Mouse (Mus musculus) forebrain, embryonic 12.5 days (tissue): ENCODE data around the gene Rln1. TPM values are rescaled to one million over a fixed set of nuclear protein-coding genes. Genes with fewer than 3 reads are reported as not detected.

Experiments used
- ATAC-seq: fragments of 200-750 bp; cut with Nextera tagmentation; 2 replicates; pipeline ENCODE4 v1.8.0; 2017; ENCODE audit warnings: moderate TSS enrichment; ENCODE audit not compliant: low FRiP score
- H3K27ac ChIP-seq: fragments of 300-500 bp; sonication (generic); 2 replicates; pipeline ENCODE4 v1.5.1; 2016; ENCODE audit warnings: mild to moderate bottlenecking
- H3K27me3 ChIP-seq: fragments of 300-500 bp; sonication (generic); 2 replicates; pipeline ENCODE4 v1.6.1; 2016; ENCODE audit warnings: mild to moderate bottlenecking
- H3K36me3 ChIP-seq: fragments of 300-500 bp; sonication (generic); replicated peaks from 2 replicates; pipeline ENCODE4 v1.6.1; 2016; ENCODE audit warnings: mild to moderate bottlenecking
- H3K4me1 ChIP-seq: fragments of 300-500 bp; sonication (generic); 2 replicates; pipeline ENCODE4 v1.6.1; 2016
- H3K4me2 ChIP-seq: fragments of 300-500 bp; sonication (generic); 2 replicates; pipeline ENCODE4 v1.6.1; 2016; ENCODE audit warnings: mild to moderate bottlenecking, moderate library complexity
- H3K4me3 ChIP-seq: fragments of 300-500 bp; sonication (generic); replicated peaks from 2 replicates; pipeline ENCODE4 v1.5.1; 2016; ENCODE audit warnings: mild to moderate bottlenecking
- H3K9ac ChIP-seq: fragments of 300-500 bp; sonication (generic); 2 replicates; pipeline ENCODE4 v1.6.1; 2016; ENCODE audit warnings: mild to moderate bottlenecking
- H3K9me3 ChIP-seq: fragments of 300-500 bp; sonication (generic); 2 replicates; pipeline ENCODE4 v1.6.1; 2016
- WGBS: fragments of 180-500 bp; shearing (Covaris S2); methylation state at CpG from one replicate; pipeline ENCODE4 v1.1.7; 2016; 5-methylcytosine and 5-hydroxymethylcytosine counted together
- polyA plus RNA-seq: library from polyadenylated mRNA; unstranded; fragments of >200 nt; fragmentation: Nextera tagmentation; extraction: Ambion mirVana; gene quantifications from 2 replicates; pipeline ENCODE4 v1.2.1, GENCODE M21; 2016

The Rln1 gene
- polyA plus RNA-seq, 1 experiment from 2014 or later, result 1.00 TPM

GRCm38 (mm10) chr19:29323416-29324049, 10.9 kb downstream of the Rln1 start:
- H3K27ac ChIP-seq, result no peak overlapping the region
- H3K9me3 ChIP-seq, result no peaks in the 10 kb centered on the region
- no peak overlapping the region for H3K9ac ChIP-seq
- H3K4me1 ChIP-seq, result 0 out of 2 replicates have a peak, but pooled peaks cover 5% of the 10 kb centered on the region
- H3K4me2 ChIP-seq, result no peak overlapping the region
- 79% methylated on average over 8 of the region's 8 CpGs for WGBS
- no peak for ATAC-seq
- peaks cover 6% of the 10 kb centered on the region; the same call in 1 of the 2 replicates for H3K27me3 ChIP-seq
- no peaks in the 10 kb centered on the region for H3K36me3 ChIP-seq
- H3K4me3 ChIP-seq, result no peak overlapping the region

GRCm38 (mm10) chr19:29312661-29313060, 21.8 kb downstream of the Rln1 start:
- 57% methylated on average over 7 of the region's 7 CpGs for WGBS
- Histone ChIP-seq H3K4me3 (no peak overlapping the region), H3K4me2 (no peak overlapping the region), H3K4me1 (no peaks in the 10 kb centered on the region), H3K36me3 (peaks cover 32% of the 10 kb centered on the region), H3K27ac (no peak overlapping the region), H3K9me3 (peaks cover 9% of the 10 kb centered on the region), H3K9ac (no peak overlapping the region), H3K27me3 (no peaks in the 10 kb centered on the region)
- no peak for ATAC-seq

DNA sequence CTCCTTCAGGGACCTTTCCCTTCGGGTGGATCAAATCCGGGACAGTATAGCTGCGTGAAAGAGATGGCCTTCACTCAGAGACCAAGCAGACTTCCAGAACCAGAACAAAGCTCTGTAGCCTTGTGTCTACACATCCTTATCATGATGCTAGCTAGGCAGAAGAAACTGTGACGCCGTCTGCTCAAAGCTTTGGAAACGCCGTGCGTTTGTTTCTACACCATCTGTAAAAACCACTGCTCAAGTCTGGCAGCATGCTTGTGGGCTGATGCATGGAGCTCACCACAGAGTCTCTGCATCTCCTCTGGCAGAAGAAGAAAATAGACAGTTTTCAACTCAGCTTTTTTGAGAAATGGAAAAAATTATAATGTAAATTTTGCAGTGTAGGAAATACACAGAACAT, 22.7 kb downstream of the Rln1 start:
- peaks cover 32% of the 10 kb centered on the region for H3K36me3 ChIP-seq
- H3K9me3 ChIP-seq, result peaks cover 8% of the 10 kb centered on the region
- H3K9ac ChIP-seq, result no peak overlapping the region
- no peaks in the 10 kb centered on the region for H3K27me3 ChIP-seq
- no peak overlapping the region for H3K4me2 ChIP-seq
- H3K4me1 ChIP-seq, result peaks cover 6% of the 10 kb centered on the region
- no peak overlapping the region for H3K4me3 ChIP-seq
- 92% methylated on average over 8 of the region's 8 CpGs for WGBS
- ATAC-seq, result no peak
- H3K27ac ChIP-seq, result no peak overlapping the region

- Histone ChIP-seq H3K4me1 (peaks cover 6% of the 10 kb centered on the region), H3K27me3 (no peaks in the 10 kb centered on the region), H3K4me2 (no peak overlapping the region), H3K36me3 (peaks cover 28% of the 10 kb centered on the region), H3K27ac (no peak overlapping the region), H3K9ac (no peak overlapping the region), H3K4me3 (no peak overlapping the region), H3K9me3 (no peaks in the 10 kb centered on the region)
- ATAC-seq, result no peak
These were observed 25.6 kb downstream of the Rln1 start for GRCm38 (mm10) chr19:29308832-29309231.

- Histone ChIP-seq H3K4me3 (no peak overlapping the region), H3K27me3 (no peaks in the 10 kb centered on the region), H3K9ac (no peak overlapping the region), H3K9me3 (no peaks in the 10 kb centered on the region), H3K4me2 (no peak overlapping the region), H3K36me3 (peaks cover 32% of the 10 kb centered on the region), H3K27ac (no peak overlapping the region), H3K4me1 (peaks cover 1% of the 10 kb centered on the region; the same call in 1 of the 2 replicates)
- 90% methylated on average over 2 of the region's 2 CpGs for WGBS
- no peak for ATAC-seq
These were observed 32.4 kb downstream of the Rln1 start for GRCm38 (mm10) chr19:29302119-29302518.

DNA sequence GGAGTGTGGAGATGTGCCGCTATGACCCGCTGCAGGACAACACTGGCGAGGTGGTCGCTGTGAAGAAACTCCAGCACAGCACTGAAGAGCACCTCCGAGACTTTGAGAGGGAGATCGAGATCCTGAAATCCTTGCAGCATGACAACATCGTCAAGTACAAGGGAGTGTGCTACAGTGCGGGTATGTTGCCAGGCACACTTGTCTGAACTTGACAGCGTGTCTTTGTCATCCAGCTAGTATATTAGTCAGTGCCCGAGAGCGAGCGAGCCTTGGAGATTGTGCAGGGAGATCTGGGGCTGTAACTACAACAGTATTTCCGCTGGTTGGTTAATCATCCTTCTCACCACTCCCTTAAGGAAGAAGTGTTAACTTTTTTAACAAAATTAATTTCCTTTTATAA, 33.6 kb downstream of the Rln1 start:
- H3K9me3 ChIP-seq, result no peaks in the 10 kb centered on the region
- no peaks in the 10 kb centered on the region for H3K27me3 ChIP-seq
- no peak overlapping the region for H3K9ac ChIP-seq
- H3K4me1 ChIP-seq, result no peaks in the 10 kb centered on the region
- H3K4me2 ChIP-seq, result no peak overlapping the region
- no peak for ATAC-seq
- H3K27ac ChIP-seq, result no peak overlapping the region
- no peak overlapping the region for H3K4me3 ChIP-seq
- 92% methylated on average over 13 of the region's 13 CpGs for WGBS
- H3K36me3 ChIP-seq, result peaks cover 35% of the 10 kb centered on the region

DNA sequence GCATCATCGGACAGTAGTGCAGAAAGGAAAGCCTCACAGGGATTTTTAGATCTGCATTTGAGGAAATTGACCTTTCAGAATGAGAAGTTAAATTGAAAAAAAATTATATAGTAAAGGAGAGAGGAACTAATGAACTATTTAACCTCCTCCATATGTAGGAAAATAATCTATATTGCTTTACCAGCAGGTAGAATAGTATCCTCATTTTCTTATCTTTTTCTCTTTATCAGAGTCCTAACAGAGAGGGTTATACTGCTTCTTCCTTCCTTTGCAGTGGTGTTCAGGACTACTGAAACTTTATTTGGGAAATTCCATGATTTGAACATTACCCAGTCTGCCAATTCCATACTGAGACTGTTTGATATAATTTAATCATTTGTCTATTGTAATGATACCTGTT, 37.1 kb downstream of the Rln1 start:
- no peak for ATAC-seq
- Histone ChIP-seq H3K4me1 (no peaks in the 10 kb centered on the region), H3K27ac (no peak overlapping the region), H3K4me3 (no peak overlapping the region), H3K27me3 (no peaks in the 10 kb centered on the region), H3K36me3 (peaks cover 37% of the 10 kb centered on the region), H3K9me3 (no peaks in the 10 kb centered on the region), H3K9ac (no peak overlapping the region), H3K4me2 (no peak overlapping the region)
- WGBS, result 100% methylated on average over 1 of the region's 1 CpGs

- no peak for ATAC-seq
- no peak overlapping the region for H3K9ac ChIP-seq
These were observed 38.3 kb downstream of the Rln1 start for GRCm38 (mm10) chr19:29296166-29296565.

DNA sequence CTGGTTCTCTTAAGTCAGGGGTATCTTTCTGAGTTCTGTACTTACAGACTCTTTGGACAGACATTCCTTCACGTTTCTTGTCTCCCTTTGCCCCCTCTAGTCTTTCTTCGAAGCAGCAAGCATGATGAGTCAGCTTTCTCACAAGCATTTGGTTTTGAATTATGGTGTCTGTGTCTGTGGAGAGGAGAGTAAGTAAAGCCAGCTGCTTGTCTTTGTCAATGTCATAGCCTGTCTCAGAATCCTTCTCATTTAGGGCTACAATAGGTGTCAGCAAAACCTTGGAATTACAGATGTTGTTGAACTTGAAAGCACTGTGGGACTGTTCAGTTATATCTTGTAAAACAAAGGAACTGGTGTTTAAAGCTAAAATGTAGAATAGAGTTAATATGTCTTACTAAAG, 39.7 kb downstream of the Rln1 start:
- H3K4me2 ChIP-seq, result no peak overlapping the region

More at GRCm38 (mm10) chr19:29296166-29296565, 38.3 kb downstream of the Rln1 start:
- Histone ChIP-seq H3K4me2 (no peak overlapping the region), H3K4me3 (no peak overlapping the region), H3K27ac (no peak overlapping the region), H3K4me1 (no peaks in the 10 kb centered on the region), H3K36me3 (peaks cover 43% of the 10 kb centered on the region), H3K27me3 (no peaks in the 10 kb centered on the region), H3K9me3 (no peaks in the 10 kb centered on the region)

GRCm38 (mm10) chr19:29292546-29292945, 41.9 kb downstream of the Rln1 start:
- Histone ChIP-seq H3K36me3 (peaks cover 27% of the 10 kb centered on the region), H3K4me1 (no peaks in the 10 kb centered on the region), H3K27ac (no peak overlapping the region), H3K9ac (no peak overlapping the region), H3K27me3 (no peaks in the 10 kb centered on the region), H3K4me3 (no peak overlapping the region), H3K9me3 (no peaks in the 10 kb centered on the region), H3K4me2 (no peak overlapping the region)
- WGBS, result 89% methylated on average over 4 of the region's 4 CpGs
- ATAC-seq, result no peak

More for the DNA sequence above, 39.7 kb downstream of the Rln1 start:
- no peak overlapping the region for H3K4me3 ChIP-seq
- no peaks in the 10 kb centered on the region for H3K9me3 ChIP-seq
- peaks cover 30% of the 10 kb centered on the region for H3K36me3 ChIP-seq
- 66% methylated on average over 2 of the region's 2 CpGs for WGBS
- no peaks in the 10 kb centered on the region for H3K27me3 ChIP-seq
- H3K27ac ChIP-seq, result no peak overlapping the region
- H3K9ac ChIP-seq, result no peak overlapping the region
- no peak for ATAC-seq
- no peaks in the 10 kb centered on the region for H3K4me1 ChIP-seq

- H3K27me3 ChIP-seq, result no peaks in the 10 kb centered on the region
- H3K4me2 ChIP-seq, result no peak overlapping the region
- no peak overlapping the region for H3K4me3 ChIP-seq
- no peaks in the 10 kb centered on the region for H3K9me3 ChIP-seq
- ATAC-seq, result no peak
- no peaks in the 10 kb centered on the region for H3K4me1 ChIP-seq
- H3K9ac ChIP-seq, result no peak overlapping the region
- H3K36me3 ChIP-seq, result peaks cover 27% of the 10 kb centered on the region
- WGBS, result 89% methylated on average over 14 of the region's 14 CpGs
- H3K27ac ChIP-seq, result no peak overlapping the region
These were observed 42.9 kb downstream of the Rln1 start for GRCm38 (mm10) chr19:29291532-29291931.

DNA sequence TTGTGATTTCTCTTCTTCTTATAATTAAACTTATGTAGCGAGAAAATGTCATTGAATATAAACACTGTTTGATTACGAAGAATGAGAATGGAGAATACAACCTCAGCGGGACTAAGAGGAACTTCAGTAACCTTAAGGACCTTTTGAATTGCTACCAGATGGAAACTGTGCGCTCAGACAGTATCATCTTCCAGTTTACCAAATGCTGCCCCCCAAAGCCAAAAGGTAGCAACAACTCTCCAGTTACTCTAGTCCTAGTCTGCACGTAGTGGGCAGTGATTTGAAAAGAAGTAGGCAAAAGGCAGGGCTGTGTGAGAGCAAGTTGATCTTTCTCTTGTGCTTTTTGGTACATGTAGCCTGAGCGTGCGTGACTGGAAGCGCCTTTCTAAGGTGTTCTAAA, 46.6 kb downstream of the Rln1 start:
- H3K9ac ChIP-seq, result no peak overlapping the region
- H3K27me3 ChIP-seq, result no peaks in the 10 kb centered on the region
- 73% methylated on average over 8 of the region's 8 CpGs for WGBS
- no peak overlapping the region for H3K27ac ChIP-seq
- no peak overlapping the region for H3K4me3 ChIP-seq
- ATAC-seq, result no peak
- H3K4me2 ChIP-seq, result no peak overlapping the region
- H3K9me3 ChIP-seq, result no peaks in the 10 kb centered on the region
- peaks cover 28% of the 10 kb centered on the region for H3K36me3 ChIP-seq
- H3K4me1 ChIP-seq, result peaks cover 10% of the 10 kb centered on the region

- Histone ChIP-seq H3K27ac (0 out of 2 replicates have a peak overlapping the region, but pooled peaks have one; percentile 42), H3K4me2 (no peak overlapping the region), H3K4me1 (peaks cover 10% of the 10 kb centered on the region), H3K4me3 (no peak overlapping the region), H3K9ac (no peak overlapping the region), H3K27me3 (no peaks in the 10 kb centered on the region), H3K9me3 (no peaks in the 10 kb centered on the region), H3K36me3 (peaks cover 12% of the 10 kb centered on the region)
- WGBS, result 10% methylated on average over 7 of the region's 7 CpGs
- no peak for ATAC-seq
These were observed 49.0 kb downstream of the Rln1 start for GRCm38 (mm10) chr19:29285451-29285869.
